Mouse (Mus musculus) stomach, embryonic 16.5 days (tissue): ENCODE measurements at regions not wholly inside any gene's neighbourhood (a gene's known extent, or its start where the extent isn't known, plus 50 kb on each side); places are given as distances from the start of the nearest gene placed in this dataset.
A peak's percentile ranks its signal among the peaks of the same experiment; 100 is the strongest.
"Not testable (repeated sequence)": the region's sequence is repeated elsewhere in the genome, so short reads cannot be mapped to it uniquely, and the experiment has no call there.

Experiments
- ATAC-seq: fragments of 200-750 bp; cut with Nextera tagmentation; 2 replicates; pipeline ENCODE4 v1.8.0; 2017; ENCODE audit warnings: moderate number of reproducible peaks, moderate TSS enrichment; ENCODE audit not compliant: insufficient read depth, low FRiP score
- H3K27ac ChIP-seq: fragments of 300-500 bp; sonication (generic); 2 replicates; pipeline ENCODE4 v1.5.1; 2014; ENCODE audit warnings: low read length
- H3K27me3 ChIP-seq: fragments of 300-500 bp; sonication (generic); 2 replicates; pipeline ENCODE4 v1.6.1; 2014; ENCODE audit warnings: low read length, control low read depth, mixed read lengths; ENCODE audit not compliant: control insufficient read depth, insufficient read depth
- H3K36me3 ChIP-seq: fragments of 300-500 bp; sonication (generic); 2 replicates; pipeline ENCODE4 v1.6.1; 2014; ENCODE audit warnings: low read length; ENCODE audit not compliant: control insufficient read depth, insufficient read depth
- H3K4me1 ChIP-seq: fragments of 300-500 bp; sonication (generic); 2 replicates; pipeline ENCODE4 v1.6.1; 2014; ENCODE audit warnings: low read length, control low read depth, mixed read lengths; ENCODE audit not compliant: control insufficient read depth, insufficient read depth
- H3K4me2 ChIP-seq: fragments of 300-500 bp; sonication (generic); 2 replicates; pipeline ENCODE4 v1.6.1; 2014; ENCODE audit warnings: low read depth, low read length, mixed read lengths
- H3K4me3 ChIP-seq: fragments of 300-500 bp; sonication (generic); replicated peaks from 2 replicates; pipeline ENCODE4 v1.5.1; 2014; ENCODE audit warnings: mild to moderate bottlenecking, low read length
- H3K9ac ChIP-seq: fragments of 300-500 bp; sonication (generic); 2 replicates; pipeline ENCODE4 v1.6.1; 2014; ENCODE audit warnings: low read length
- H3K9me3 ChIP-seq: fragments of 300-500 bp; sonication (generic); replicated peaks from 2 replicates; pipeline ENCODE4 v1.6.1; 2016; ENCODE audit warnings: low read length, control low read depth; ENCODE audit not compliant: control insufficient read depth
- WGBS: fragments of 180-500 bp; shearing (Covaris S2); extraction: QIAGEN DNeasy Blood & Tissue Kit; methylation state at CpG from one replicate; pipeline ENCODE4 v1.1.7; 2014; 5-methylcytosine and 5-hydroxymethylcytosine counted together

DNA sequence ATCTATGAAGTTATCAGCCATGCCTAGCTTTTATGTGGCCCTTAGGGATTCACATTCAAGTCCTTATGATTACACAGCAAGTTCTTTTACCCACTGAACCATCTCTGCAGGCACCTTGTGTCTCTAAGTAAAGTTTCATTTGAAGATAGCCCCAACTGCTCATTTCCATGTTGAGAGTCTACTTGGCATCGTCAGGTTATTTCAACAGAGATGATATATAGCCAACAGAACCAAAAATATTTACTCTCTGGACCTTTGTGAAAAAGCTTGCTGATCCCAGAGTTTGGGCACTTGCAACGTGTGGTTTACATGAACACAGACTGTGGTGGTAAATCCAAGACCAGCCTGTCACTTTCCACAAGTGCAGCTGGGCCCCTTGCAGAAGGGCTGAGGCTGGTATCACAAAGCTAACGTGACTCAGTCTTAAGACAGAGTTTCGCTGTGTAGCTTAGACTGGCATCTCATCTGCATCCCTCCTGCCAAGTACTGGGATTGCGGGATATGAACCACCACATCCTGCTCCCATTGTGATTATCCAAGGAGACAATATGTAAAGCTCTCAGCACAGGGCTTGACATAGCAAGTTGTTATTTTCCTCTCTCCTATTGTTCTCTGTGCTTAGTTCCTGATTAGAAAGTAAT is 105.0 kb upstream of the Lnx1 start:
- 57% methylated on average over 5 of the region's 5 CpGs for WGBS
- ATAC-seq = no peak
- Histone ChIP-seq H3K4me2 (no peak overlapping the region), H3K4me1 (no peaks in the 10 kb centered on the region), H3K27ac (no peak overlapping the region), H3K9ac (no peak overlapping the region), H3K36me3 (no peaks in the 10 kb centered on the region), H3K27me3 (no peaks in the 10 kb centered on the region), H3K4me3 (no peak overlapping the region), H3K9me3 (no peaks in the 10 kb centered on the region)

DNA sequence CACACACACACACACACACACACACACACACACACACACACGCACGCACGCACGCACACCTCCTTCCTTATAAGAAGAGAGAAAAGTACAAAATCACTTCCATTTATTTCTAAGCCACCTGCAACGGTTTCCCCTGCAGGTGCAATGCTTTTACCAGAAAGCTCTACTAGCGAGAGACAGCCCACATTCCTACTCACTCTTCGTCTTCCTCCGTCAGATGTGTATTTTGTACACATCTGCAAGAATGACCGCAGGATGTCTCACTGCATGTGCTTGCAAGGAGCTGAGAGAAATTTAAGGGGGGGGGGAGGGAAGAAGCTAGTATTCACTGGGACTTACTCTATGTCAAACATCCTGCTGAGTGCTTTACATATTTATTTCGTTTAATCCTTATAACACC is 99.2 kb upstream of the Lnx1 start:
- no peaks in the 10 kb centered on the region for H3K4me1 ChIP-seq
- no peak overlapping the region for H3K9ac ChIP-seq
- no peak for ATAC-seq
- no peaks in the 10 kb centered on the region for H3K9me3 ChIP-seq
- H3K4me2 ChIP-seq = no peak overlapping the region
- no peak overlapping the region for H3K4me3 ChIP-seq
- 52% methylated on average over 10 of the region's 10 CpGs for WGBS
- no peaks in the 10 kb centered on the region for H3K36me3 ChIP-seq
- H3K27ac ChIP-seq = no peak overlapping the region
- no peaks in the 10 kb centered on the region for H3K27me3 ChIP-seq

DNA sequence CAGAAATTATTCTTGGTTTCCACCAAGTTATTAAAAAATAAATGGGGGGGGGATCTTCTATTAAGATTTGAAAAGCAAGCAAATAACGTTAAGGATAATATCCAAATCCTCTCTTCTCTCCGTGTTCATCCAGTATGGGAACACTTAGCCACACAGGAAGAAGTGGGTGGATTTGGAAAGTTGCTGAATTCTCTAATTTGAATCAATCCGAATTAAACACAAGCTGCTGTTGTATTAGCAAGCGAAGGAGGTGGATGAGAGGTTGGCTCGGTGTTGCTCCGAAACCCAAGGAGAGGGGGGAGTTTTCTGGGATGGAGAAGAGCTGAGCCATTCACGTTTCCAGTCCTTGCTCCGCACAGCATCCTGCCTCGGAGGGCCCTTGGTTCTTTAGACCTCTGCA is 97.6 kb upstream of the Lnx1 start:
- Histone ChIP-seq H3K9ac (no peak overlapping the region), H3K4me2 (no peak overlapping the region), H3K27me3 (no peaks in the 10 kb centered on the region), H3K9me3 (no peaks in the 10 kb centered on the region), H3K4me3 (no peak overlapping the region), H3K36me3 (no peaks in the 10 kb centered on the region), H3K4me1 (0 out of 2 replicates have a peak, but pooled peaks cover 2% of the 10 kb centered on the region), H3K27ac (no peak overlapping the region)
- no peak for ATAC-seq
- WGBS = 65% methylated on average over 9 of the region's 9 CpGs

DNA sequence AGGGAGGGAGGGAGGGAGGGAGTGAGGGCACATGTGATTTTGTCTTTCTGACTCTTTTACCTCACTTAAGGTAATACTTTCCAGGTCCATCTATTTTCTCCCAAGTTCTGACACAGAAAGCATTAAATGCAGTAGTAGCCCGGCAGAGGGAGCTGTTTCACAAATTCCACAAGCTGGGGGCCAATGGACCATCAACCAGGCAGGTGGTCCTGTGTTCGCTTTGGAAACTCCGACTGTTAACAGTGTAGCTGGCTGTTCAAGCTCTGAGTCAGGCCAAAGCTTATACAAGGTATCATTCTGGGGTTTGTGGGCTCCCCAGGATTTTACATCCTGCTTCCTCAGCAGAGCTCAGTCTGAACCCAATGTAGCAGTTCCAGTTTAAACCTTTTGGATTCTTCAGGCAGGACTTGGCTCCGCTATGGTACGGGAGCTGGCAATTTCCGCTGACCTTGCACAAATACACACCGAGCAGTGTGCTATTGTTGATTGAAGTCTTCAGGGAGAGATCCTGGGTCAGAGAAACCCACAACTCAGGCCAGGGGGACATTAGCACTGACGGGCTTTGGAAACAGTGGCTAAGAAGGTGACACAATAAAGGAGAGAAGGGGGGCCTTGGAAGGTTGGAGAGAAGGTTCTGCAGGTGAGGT is 93.8 kb upstream of the Lnx1 start:
- H3K9me3 ChIP-seq = no peaks in the 10 kb centered on the region
- 47% methylated on average over 8 of the region's 8 CpGs for WGBS
- H3K4me1 ChIP-seq = peaks cover 8% of the 10 kb centered on the region; the same call in 1 of the 2 replicates
- no peaks in the 10 kb centered on the region for H3K27me3 ChIP-seq
- H3K9ac ChIP-seq = no peak overlapping the region
- H3K27ac ChIP-seq = no peak overlapping the region
- H3K4me2 ChIP-seq = no peak overlapping the region
- H3K4me3 ChIP-seq = no peak overlapping the region
- no peak for ATAC-seq
- H3K36me3 ChIP-seq = no peaks in the 10 kb centered on the region

DNA sequence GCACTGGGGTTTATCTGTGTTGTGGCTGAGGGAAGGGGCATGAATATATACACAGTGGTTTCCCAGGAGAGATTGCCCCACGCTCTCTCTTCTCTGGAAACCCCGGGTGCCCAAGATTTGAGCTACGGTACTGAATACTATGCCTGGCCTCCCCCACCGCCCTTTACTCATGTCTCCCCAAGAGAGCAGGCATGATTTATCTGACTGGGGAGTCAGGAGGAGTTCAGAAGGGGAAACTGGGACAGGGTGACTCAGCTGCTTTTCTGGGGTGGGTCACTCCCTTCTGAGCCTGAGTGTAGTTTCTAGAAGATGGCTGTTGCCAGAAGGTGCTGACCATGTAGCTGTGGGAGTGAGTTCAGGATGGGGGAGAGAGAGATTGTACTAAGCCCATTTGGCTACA is 92.0 kb upstream of the Lnx1 start:
- H3K36me3 ChIP-seq = no peaks in the 10 kb centered on the region

DNA sequence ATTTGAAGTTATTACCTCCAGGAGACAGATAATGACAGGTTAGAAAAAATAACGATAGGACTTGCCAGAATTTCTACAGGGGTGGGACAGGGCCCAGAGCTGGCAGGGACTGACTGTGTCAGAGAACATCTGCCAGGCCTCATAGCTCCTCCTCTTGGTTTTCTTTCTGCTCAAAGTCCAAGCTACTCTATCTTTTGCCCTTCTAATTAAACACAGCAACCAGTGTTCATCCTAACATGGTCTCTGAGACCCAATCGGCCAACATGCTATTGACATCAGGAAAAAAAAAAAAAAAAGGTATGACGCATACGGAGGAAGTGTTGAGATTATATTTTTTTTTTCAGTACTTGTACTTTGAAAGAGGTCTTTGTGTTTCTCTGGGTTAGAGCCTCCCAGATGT is 90.7 kb upstream of the Lnx1 start:
- H3K9me3 ChIP-seq = no peaks in the 10 kb centered on the region
- H3K9ac ChIP-seq = no peak overlapping the region
- no peaks in the 10 kb centered on the region for H3K36me3 ChIP-seq
- H3K4me3 ChIP-seq = no peak overlapping the region
- peaks cover 8% of the 10 kb centered on the region; the same call in 1 of the 2 replicates for H3K4me1 ChIP-seq
- WGBS = 41% methylated on average over 4 of the region's 4 CpGs
- H3K27me3 ChIP-seq = no peaks in the 10 kb centered on the region
- H3K27ac ChIP-seq = peak overlapping the region; percentile 90
- no peak for ATAC-seq
- no peak overlapping the region for H3K4me2 ChIP-seq

More for the DNA sequence above, 92.0 kb upstream of the Lnx1 start:
- 75% methylated on average over 4 of the region's 4 CpGs for WGBS
- Histone ChIP-seq H3K4me1 (peaks cover 8% of the 10 kb centered on the region; the same call in 1 of the 2 replicates), H3K4me2 (no peak overlapping the region), H3K9me3 (no peaks in the 10 kb centered on the region), H3K9ac (no peak overlapping the region), H3K4me3 (no peak overlapping the region), H3K27ac (no peak overlapping the region), H3K27me3 (no peaks in the 10 kb centered on the region)
- no peak for ATAC-seq

DNA sequence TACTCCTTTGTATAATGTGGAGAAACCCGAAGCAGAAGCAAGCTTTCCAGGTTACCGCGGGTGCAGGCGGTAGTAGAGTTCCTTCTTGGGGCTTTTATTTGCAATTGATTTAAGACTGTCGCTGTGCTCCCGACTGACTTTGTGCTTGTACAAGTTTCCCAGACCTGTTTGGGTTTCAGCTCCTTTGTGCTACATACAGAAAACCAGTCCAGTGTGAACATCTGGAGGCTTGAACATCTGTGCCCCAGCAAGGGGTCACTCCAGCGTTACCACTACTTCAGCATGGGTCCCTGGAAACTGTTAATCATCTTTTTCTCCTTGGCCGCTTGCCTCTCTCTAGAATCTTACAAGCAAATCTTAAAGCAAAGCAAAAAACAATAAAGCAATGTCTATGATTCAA is 90.2 kb upstream of the Lnx1 start:
- H3K4me3 ChIP-seq = no peak overlapping the region
- no peak overlapping the region for H3K9ac ChIP-seq
- no peaks in the 10 kb centered on the region for H3K9me3 ChIP-seq
- WGBS = 23% methylated on average over 8 of the region's 8 CpGs
- peaks cover 8% of the 10 kb centered on the region; the same call in 1 of the 2 replicates for H3K4me1 ChIP-seq
- H3K27me3 ChIP-seq = no peaks in the 10 kb centered on the region
- ATAC-seq = peak; percentile 34
- H3K36me3 ChIP-seq = no peaks in the 10 kb centered on the region
- peak overlapping the region; percentile 41 for H3K4me2 ChIP-seq
- peak overlapping the region; percentile 90 for H3K27ac ChIP-seq

DNA sequence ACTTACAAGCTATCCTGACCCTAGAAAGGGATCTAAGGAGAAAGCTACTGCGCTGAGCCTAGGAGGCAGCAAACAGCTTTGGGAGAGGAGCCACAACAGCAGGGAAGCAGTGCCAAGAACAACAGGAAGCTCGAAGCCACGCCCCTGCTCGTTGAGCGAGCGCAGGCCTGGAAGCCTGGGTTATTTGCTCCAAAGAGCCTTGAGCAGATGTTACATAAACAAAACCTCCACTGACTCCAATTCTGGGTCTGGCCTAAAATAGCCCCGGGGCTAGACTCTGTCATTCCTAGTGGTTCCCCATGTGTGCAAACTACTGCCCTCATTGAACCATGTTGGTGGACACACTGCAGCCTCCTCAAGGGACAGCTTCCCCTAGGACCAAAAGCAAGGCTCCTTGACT is 89.6 kb upstream of the Lnx1 start:
- Histone ChIP-seq H3K4me3 (no peak overlapping the region), H3K27ac (peak overlapping the region; percentile 90), H3K9ac (no peak overlapping the region; the same call in 1 of the 2 replicates), H3K9me3 (no peaks in the 10 kb centered on the region), H3K36me3 (no peaks in the 10 kb centered on the region), H3K4me2 (peak overlapping the region; percentile 41), H3K27me3 (no peaks in the 10 kb centered on the region), H3K4me1 (peaks cover 8% of the 10 kb centered on the region; the same call in 1 of the 2 replicates)
- ATAC-seq = peak; percentile 81
- 3% methylated on average over 7 of the region's 7 CpGs for WGBS

DNA sequence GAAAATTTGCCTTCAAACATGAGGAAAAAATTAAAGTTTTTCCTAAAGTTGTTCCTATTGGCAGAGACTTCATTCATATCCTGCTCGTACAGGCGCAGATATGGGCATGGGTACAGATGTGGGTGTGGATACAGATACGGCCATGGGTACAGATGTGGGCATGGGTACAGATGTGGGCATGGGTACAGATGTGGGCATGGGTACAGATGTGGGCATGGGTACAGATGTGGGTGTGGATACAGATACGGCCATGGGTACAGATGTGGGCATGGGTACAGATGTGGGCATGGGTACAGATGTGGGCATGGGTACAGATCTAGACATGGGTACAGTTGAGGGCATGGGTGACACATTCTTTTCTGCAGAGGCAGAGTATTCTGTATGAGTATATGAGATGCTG is 87.8 kb upstream of the Lnx1 start:
- H3K9me3 ChIP-seq, H3K4me2 ChIP-seq, H3K27me3 ChIP-seq, H3K36me3 ChIP-seq, H3K4me3 ChIP-seq, ATAC-seq, H3K4me1 ChIP-seq, H3K9ac ChIP-seq, H3K27ac ChIP-seq: not testable (repeated sequence)
- WGBS = 93% methylated on average over 4 of the region's 4 CpGs
